Mouse (Mus musculus) heart, adult 2 months (tissue): Measurements from ENCODE around the gene Rab42.

Experiments
- CTCF ChIP-seq: fragments of 200-600 bp; IDR thresholded peaks from 2 replicates; pipeline ENCODE4 v1.8.1; 2022; ENCODE audit warnings: antibody characterized with exemption, mild to moderate bottlenecking, moderate library complexity
- POLR2A ChIP-seq: fragments of 200-500 bp; IDR thresholded peaks from 2 replicates; pipeline ENCODE4 v1.6.1; 2011; ENCODE audit warnings: mild to moderate bottlenecking, low read depth, low read length, control low read depth; ENCODE audit not compliant: insufficient read depth

- TF ChIP-seq CTCF (no peak), POLR2A (no peak)
Measured at GRCm38 (mm10) chr4:132344403-132345134, 41.4 kb upstream of the Rab42 start.
